Mouse (Mus musculus) lung, embryonic 16.5 days (tissue): Measurements from ENCODE around the gene Pamr1. TPM values are rescaled to one million over a fixed set of nuclear protein-coding genes. Genes with fewer than 3 reads are reported as not detected.

ENCODE experiments used
- ATAC-seq: fragments of 200-750 bp; cut with Nextera tagmentation; 2 replicates; pipeline ENCODE4 v1.8.0; 2017; ENCODE audit warnings: low read depth, mild to moderate bottlenecking, moderate library complexity
- H3K27ac ChIP-seq: fragments of 300-500 bp; sonication (generic); 2 replicates; pipeline ENCODE4 v1.5.1; 2014; ENCODE audit warnings: mild to moderate bottlenecking, control low read depth, low read length
- H3K27me3 ChIP-seq: fragments of 300-500 bp; sonication (generic); 2 replicates; pipeline ENCODE4 v1.6.1; 2014; ENCODE audit warnings: low read depth, low read length, mixed read lengths; ENCODE audit not compliant: control insufficient read depth, insufficient read depth
- H3K36me3 ChIP-seq: fragments of 300-500 bp; sonication (generic); 2 replicates; pipeline ENCODE4 v1.6.1; 2014; ENCODE audit warnings: low read length; ENCODE audit not compliant: control insufficient read depth, insufficient read depth
- H3K4me1 ChIP-seq: fragments of 300-500 bp; sonication (generic); replicated peaks from 2 replicates; pipeline ENCODE4 v1.6.1; 2014; ENCODE audit warnings: low read length, mixed read lengths; ENCODE audit not compliant: control insufficient read depth, insufficient read depth
- H3K4me2 ChIP-seq: fragments of 300-500 bp; sonication (generic); 2 replicates; pipeline ENCODE4 v1.6.1; 2014; ENCODE audit warnings: low read depth, low read length, control low read depth
- H3K4me3 ChIP-seq: fragments of 300-500 bp; sonication (generic); 2 replicates; pipeline ENCODE4 v1.5.1; 2014; ENCODE audit warnings: mild to moderate bottlenecking, low read length, control low read depth
- H3K9ac ChIP-seq: fragments of 300-500 bp; sonication (generic); 2 replicates; pipeline ENCODE4 v1.6.1; 2014; ENCODE audit warnings: low read length, control low read depth
- H3K9me3 ChIP-seq: fragments of 300-500 bp; sonication (generic); 2 replicates; pipeline ENCODE4 v1.6.1; 2016; ENCODE audit warnings: low read length; ENCODE audit not compliant: control insufficient read depth
- WGBS: fragments of 180-500 bp; shearing (Covaris S2); extraction: QIAGEN DNeasy Blood & Tissue Kit; methylation state at CpG from one replicate; pipeline ENCODE4 v1.1.7; 2014; 5-methylcytosine and 5-hydroxymethylcytosine counted together
- polyA plus RNA-seq: library from polyadenylated mRNA; unstranded; fragments of >200 nt; fragmentation: Nextera tagmentation; extraction: Ambion mirVana; gene quantifications from 2 replicates; pipeline ENCODE4 v1.2.1, GENCODE M21; 2015

Gene Pamr1
- polyA plus RNA-seq, result 18.9 and 19.5 TPM in 2 replicates

DNA sequence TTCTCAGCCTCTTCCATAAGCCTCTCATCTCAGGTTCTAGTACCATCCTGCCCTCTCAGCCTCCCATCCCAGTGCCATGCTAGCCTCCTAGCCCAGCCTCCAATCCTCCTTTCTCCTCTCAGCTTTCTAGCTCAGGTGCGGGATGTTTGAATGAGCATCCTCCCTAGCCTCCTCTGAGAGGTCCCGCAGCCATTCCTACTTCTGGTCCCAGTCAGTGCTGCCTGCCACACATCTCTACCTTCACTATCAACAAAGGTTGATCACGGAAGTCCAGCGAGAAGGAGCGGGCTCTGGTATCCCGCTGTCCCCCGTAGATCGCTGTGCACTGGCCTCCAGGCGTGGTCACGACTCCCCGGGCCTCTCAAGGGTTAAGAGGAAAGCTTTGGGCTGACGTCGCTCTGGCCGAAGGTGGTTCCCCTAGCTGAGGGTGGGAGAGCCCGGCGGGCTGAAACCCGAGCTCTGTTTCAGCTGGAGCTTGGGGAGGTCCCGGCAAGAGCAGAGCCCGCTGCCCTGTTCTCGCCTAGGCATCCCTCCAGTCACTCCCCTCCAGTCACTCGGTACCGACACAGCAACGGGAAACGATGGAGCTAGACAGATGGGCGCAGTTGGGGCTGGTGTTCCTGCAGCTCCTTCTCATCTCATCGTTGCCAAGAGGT lies at the start of gene Pamr1:
Pamr1 (plus strand) TSS at position 402 of the 656 bp plus-strand sequence.
- 3% methylated on average over 26 of the region's 26 CpGs for WGBS
- Histone ChIP-seq H3K4me1 (peaks cover 22% of the 10 kb centered on the region), H3K4me2 (peak within 1 kb of the TSS; percentile 65), H3K27ac (no peak within 1 kb of the TSS), H3K9ac (peak within 1 kb of the TSS; percentile 46), H3K36me3 (no peaks in the 10 kb centered on the region), H3K27me3 (no peaks in the 10 kb centered on the region), H3K9me3 (no peaks in the 10 kb centered on the region), H3K4me3 (peak within 1 kb of the TSS; percentile 44)
- peak; percentile 86 for ATAC-seq

DNA sequence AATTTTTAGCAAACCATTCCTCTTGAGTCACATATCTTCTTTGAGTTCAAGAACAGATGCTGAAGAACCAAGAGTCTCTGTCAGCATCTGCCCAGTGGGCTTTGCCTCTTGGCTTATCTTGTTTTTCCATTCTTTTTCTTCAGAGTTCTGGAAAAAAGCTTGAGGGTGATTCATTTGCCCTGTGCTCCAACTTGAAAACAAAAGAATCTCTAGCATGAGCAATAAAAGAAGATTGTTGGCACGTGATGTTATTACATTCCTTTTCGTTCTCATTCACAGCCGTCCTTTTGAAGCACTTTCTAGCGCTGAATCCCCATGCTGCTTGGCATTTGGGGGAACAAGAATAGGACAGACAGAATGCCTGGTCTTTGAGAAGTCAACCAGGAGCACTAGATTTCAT lies 42.2 kb upstream of the Pamr1 start:
- H3K4me3 ChIP-seq, result no peak overlapping the region
- H3K9me3 ChIP-seq, result no peaks in the 10 kb centered on the region
- H3K9ac ChIP-seq, result no peak overlapping the region
- H3K4me1 ChIP-seq, result no peaks in the 10 kb centered on the region
- no peaks in the 10 kb centered on the region for H3K27me3 ChIP-seq
- H3K27ac ChIP-seq, result no peak overlapping the region
- no peak for ATAC-seq
- no peak overlapping the region for H3K4me2 ChIP-seq
- WGBS, result 34% methylated on average over 4 of the region's 4 CpGs
- no peaks in the 10 kb centered on the region for H3K36me3 ChIP-seq

GRCm38 (mm10) chr2:102508154-102508553 lies 41.7 kb upstream of the Pamr1 start:
- no peak overlapping the region for H3K4me2 ChIP-seq

GRCm38 (mm10) chr2:102519956-102520355 lies 29.9 kb upstream of the Pamr1 start:
- H3K4me3 ChIP-seq, result no peak overlapping the region
- H3K27ac ChIP-seq, result no peak overlapping the region
- H3K4me1 ChIP-seq, result no peaks in the 10 kb centered on the region
- H3K27me3 ChIP-seq, result no peaks in the 10 kb centered on the region
- H3K36me3 ChIP-seq, result no peaks in the 10 kb centered on the region
- ATAC-seq, result no peak
- no peak overlapping the region for H3K9ac ChIP-seq
- 0 out of 2 replicates have a peak, but pooled peaks cover 2% of the 10 kb centered on the region for H3K9me3 ChIP-seq
- H3K4me2 ChIP-seq, result no peak overlapping the region

More at GRCm38 (mm10) chr2:102508154-102508553, 41.7 kb upstream of the Pamr1 start:
- no peaks in the 10 kb centered on the region for H3K4me1 ChIP-seq
- H3K36me3 ChIP-seq, result no peaks in the 10 kb centered on the region
- no peak overlapping the region for H3K27ac ChIP-seq
- ATAC-seq, result no peak
- no peak overlapping the region for H3K4me3 ChIP-seq
- H3K27me3 ChIP-seq, result no peaks in the 10 kb centered on the region
- no peaks in the 10 kb centered on the region for H3K9me3 ChIP-seq
- 45% methylated on average over 1 of the region's 1 CpGs for WGBS
- H3K9ac ChIP-seq, result no peak overlapping the region

- no peak overlapping the region for H3K9ac ChIP-seq
These were observed 22.2 kb upstream of the Pamr1 start for GRCm38 (mm10) chr2:102527563-102527962.

DNA sequence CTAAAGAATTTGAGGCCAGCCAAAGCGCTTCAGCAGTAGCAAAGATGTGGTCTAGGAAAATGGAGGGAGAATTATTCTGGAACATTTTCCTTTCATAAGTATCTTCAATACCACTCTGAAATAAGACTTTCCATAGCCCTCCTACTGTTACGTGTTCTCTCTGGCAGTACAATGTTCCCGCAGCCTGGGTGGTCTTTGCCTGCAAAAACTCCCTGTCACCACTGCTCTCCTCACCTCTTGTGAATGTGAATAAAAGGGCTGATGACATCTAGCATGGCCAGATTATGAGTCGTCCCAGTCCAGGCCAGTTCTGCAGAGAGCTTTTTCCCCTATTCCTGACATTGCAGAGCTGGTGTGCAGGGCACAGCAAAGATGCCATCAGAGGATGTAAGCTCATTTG lies 16.4 kb upstream of the Pamr1 start:
- no peaks in the 10 kb centered on the region for H3K4me1 ChIP-seq
- no peaks in the 10 kb centered on the region for H3K27me3 ChIP-seq
- no peaks in the 10 kb centered on the region for H3K9me3 ChIP-seq
- no peak overlapping the region for H3K4me3 ChIP-seq
- H3K4me2 ChIP-seq, result no peak overlapping the region
- peak; percentile 51; the same call in 1 of the 2 replicates for ATAC-seq
- H3K36me3 ChIP-seq, result no peaks in the 10 kb centered on the region
- H3K9ac ChIP-seq, result no peak overlapping the region
- 54% methylated on average over 4 of the region's 4 CpGs for WGBS
- no peak overlapping the region for H3K27ac ChIP-seq

More at GRCm38 (mm10) chr2:102527563-102527962, 22.2 kb upstream of the Pamr1 start:
- Histone ChIP-seq H3K9me3 (0 out of 2 replicates have a peak, but pooled peaks cover 2% of the 10 kb centered on the region), H3K4me1 (no peaks in the 10 kb centered on the region), H3K27me3 (no peaks in the 10 kb centered on the region), H3K4me2 (no peak overlapping the region), H3K36me3 (no peaks in the 10 kb centered on the region), H3K4me3 (no peak overlapping the region), H3K27ac (no peak overlapping the region)
- WGBS, result 81% methylated on average over 4 of the region's 4 CpGs
- no peak for ATAC-seq

GRCm38 (mm10) chr2:102536766-102537165 lies 13.0 kb upstream of the Pamr1 start:
- H3K27ac ChIP-seq, result no peak overlapping the region
- H3K4me3 ChIP-seq, result no peak overlapping the region
- no peak overlapping the region for H3K9ac ChIP-seq
- no peaks in the 10 kb centered on the region for H3K4me1 ChIP-seq
- H3K9me3 ChIP-seq, result no peaks in the 10 kb centered on the region
- no peak overlapping the region for H3K4me2 ChIP-seq
- H3K27me3 ChIP-seq, result no peaks in the 10 kb centered on the region
- no peaks in the 10 kb centered on the region for H3K36me3 ChIP-seq
- 51% methylated on average over 3 of the region's 3 CpGs for WGBS
- ATAC-seq, result no peak

DNA sequence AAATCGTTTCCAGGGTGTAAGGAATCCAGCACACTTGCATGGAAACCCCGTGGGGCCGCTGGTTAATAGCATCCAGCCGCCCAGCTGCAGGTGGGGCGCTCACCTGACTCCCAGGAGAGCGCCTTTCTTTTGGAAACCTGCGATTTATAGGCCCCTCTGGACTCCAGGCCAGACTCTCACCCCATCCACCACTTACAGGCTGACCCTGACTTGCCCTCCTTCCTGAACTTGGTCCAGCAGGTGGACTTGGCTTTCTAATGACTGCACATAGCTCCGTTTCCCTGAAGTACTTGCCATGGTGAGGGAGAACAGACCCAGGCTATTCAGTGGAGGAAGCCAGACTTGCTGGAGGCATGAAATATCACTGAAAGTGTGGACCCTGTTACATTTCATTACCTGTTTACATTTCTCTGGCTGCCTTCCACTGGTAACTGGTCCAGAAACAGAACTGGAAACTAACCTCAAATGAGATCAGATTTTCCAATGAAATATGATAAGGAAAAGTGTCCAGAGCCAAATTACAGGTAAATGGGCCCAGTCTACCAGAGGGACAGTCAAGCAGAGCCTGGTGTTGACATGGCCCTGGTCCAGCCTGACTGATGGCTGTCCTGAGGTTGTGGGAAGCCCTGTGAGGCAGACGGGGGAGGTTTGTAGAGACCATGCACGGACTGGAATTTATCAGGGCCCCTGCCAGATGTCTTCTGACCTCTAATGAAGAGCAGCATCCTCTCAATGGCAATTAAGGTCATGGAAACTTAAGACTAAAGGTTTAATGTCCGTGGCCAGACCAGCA lies 9.2 kb upstream of the Pamr1 start:
- no peaks in the 10 kb centered on the region for H3K9me3 ChIP-seq
- H3K4me1 ChIP-seq, result peaks cover 6% of the 10 kb centered on the region
- WGBS, result 41% methylated on average over 11 of the region's 11 CpGs
- H3K27ac ChIP-seq, result no peak overlapping the region
- H3K4me2 ChIP-seq, result no peak overlapping the region
- ATAC-seq, result no peak
- no peaks in the 10 kb centered on the region for H3K36me3 ChIP-seq
- H3K4me3 ChIP-seq, result no peak overlapping the region
- no peak overlapping the region for H3K9ac ChIP-seq
- no peaks in the 10 kb centered on the region for H3K27me3 ChIP-seq

- peak; percentile 72; the same call in 1 of the 2 replicates for ATAC-seq
- Histone ChIP-seq H3K4me1 (peaks cover 6% of the 10 kb centered on the region), H3K36me3 (no peaks in the 10 kb centered on the region), H3K9me3 (no peaks in the 10 kb centered on the region), H3K9ac (no peak overlapping the region), H3K4me3 (no peak overlapping the region), H3K4me2 (no peak overlapping the region), H3K27ac (no peak overlapping the region), H3K27me3 (no peaks in the 10 kb centered on the region)
- WGBS, result 29% methylated on average over 4 of the region's 4 CpGs
These were observed 8.2 kb upstream of the Pamr1 start for GRCm38 (mm10) chr2:102541404-102542125.
